Mouse (Mus musculus) ES-E14 (cell line): Measurements from ENCODE around the gene Rpain.

Source experiments
- HCFC1 ChIP-seq: IDR thresholded peaks from 2 replicates; pipeline ENCODE4 v1.6.1; 2012; ENCODE audit warnings: low read length, inconsistent platforms, borderline replicate concordance; ENCODE audit not compliant: insufficient read depth
- ZNF384 ChIP-seq: IDR thresholded peaks from 2 replicates; pipeline ENCODE4 v1.6.1; 2012; ENCODE audit warnings: low read depth, low read length, inconsistent platforms

DNA sequence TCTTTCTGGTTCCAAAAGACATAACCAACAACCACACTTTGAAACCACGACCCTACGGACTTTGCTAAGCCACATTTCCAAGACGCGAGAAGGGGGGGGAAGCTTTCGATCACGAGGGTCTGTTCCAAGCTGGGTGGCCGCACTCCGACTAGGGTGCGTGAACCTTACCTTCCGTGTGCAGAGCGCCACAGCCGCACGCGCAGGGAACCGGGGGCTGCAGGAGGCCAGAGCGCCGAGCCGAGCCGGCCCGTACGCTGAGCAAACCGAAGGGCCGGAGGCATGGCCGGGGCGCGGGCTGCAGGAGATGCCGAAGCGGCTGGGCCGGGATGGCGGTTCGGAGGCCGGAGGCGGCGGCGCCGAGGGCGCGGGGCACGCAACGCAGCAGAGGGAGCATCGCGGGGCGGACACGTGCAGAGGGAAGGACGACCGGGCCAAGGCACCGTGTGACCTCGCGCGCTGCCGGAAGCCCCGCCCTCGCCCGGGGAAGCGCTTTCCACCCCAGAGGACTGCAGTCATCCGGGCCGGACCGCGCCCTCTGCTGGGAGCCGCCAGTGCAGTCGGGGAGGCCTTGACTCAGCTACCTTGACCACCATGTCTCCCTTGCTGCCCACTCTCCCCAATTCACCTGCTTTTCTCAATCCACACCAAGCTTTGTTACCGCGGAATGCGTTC lies 12.7 kb downstream of the Rpain start, which contains the start of gene C1qbp:
- TF ChIP-seq ZNF384 (no peak), HCFC1 (peak; percentile 79; the same call in 1 of the 2 replicates)
